Mouse (Mus musculus) brain, embryonic 14.5 days (tissue): Measurements from ENCODE around the gene Cox19.
A peak's percentile ranks its signal among the peaks of the same experiment; 100 is the strongest.

Experiments
- CTCF ChIP-seq: fragments of 200-500 bp; IDR thresholded peaks from 2 replicates; pipeline ENCODE4 v1.5.1; 2012; ENCODE audit warnings: inconsistent platforms, mild to moderate bottlenecking, moderate library complexity, borderline replicate concordance; ENCODE audit not compliant: insufficient read depth, insufficient read length; ENCODE audit errors: extremely low read depth
- POLR2A ChIP-seq: fragments of 200-500 bp; IDR thresholded peaks from 2 replicates; pipeline ENCODE4 v1.6.1; 2012; ENCODE audit warnings: mild to moderate bottlenecking, inconsistent platforms, borderline replicate concordance; ENCODE audit not compliant: poor library complexity, insufficient read depth, insufficient read length, severe bottlenecking; ENCODE audit errors: extremely low read depth

DNA sequence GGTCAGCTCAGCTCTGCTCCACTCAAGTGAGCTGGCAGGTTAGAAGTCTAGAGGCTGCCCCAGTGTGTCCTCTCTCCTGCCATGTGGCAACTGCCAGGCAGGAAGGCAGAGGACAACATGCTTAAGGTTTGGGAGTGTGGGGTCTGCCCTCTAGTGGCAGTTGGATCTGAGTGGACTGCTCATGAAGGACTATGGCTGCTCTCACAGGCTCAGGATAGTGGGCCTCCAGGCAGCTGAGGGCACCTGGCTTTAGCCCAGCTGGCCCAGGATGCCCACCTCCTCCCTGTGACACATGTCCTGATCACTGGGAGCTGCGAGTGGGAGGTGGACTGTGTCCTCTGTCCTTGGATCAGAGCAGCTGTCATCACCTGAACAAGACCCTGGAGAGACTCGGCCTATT, 7.4 kb upstream of the Cox19 start:
- TF ChIP-seq CTCF (peak; percentile 69; the same call in 1 of the 2 replicates), POLR2A (no peak)
